Mouse (Mus musculus): ENCODE measurements at regions not wholly inside any gene's neighbourhood (a gene's known extent, or its start where the extent isn't known, plus 50 kb on each side); places are given as distances from the start of the nearest gene placed in this dataset.
"Not testable (repeated sequence)": the region's sequence is repeated elsewhere in the genome, so short reads cannot be mapped to it uniquely, and the experiment has no call there.

DNA sequence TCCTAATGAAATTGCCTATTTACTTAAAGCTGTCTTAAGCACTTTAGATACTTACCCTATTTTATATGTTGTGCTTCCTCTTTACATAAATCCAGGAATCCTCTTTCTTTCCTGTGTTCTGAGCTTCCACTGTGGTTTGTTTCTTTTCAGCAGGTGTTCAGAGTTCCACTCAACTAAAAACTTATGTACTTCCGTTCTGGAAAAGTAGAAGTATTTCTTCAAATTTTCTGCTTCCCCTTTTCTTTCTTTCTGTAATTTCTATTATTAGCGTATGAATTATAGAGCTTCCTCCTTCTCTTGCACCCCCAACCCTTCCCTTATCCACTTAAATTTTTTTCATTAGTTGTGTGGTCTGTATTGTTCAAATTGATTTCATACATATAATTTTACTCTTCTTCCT lies 165.8 kb upstream of the Nudt12 start:
- H3K4me1 ChIP-seq, result no peaks in the 10 kb centered on the region
- no peak overlapping the region for H3K4me3 ChIP-seq
- ATAC-seq (replicated peaks), result no peak
- H3K27ac ChIP-seq (replicated peaks), result no peak overlapping the region
- H3K9ac ChIP-seq (replicated peaks), result no peak overlapping the region
- H3K27me3 ChIP-seq, result no peaks in the 10 kb centered on the region
- no peaks in the 10 kb centered on the region for H3K36me3 ChIP-seq
- WGBS, result 92% methylated on average over 2 of the region's 2 CpGs
- H3K4me2 ChIP-seq (replicated peaks), result no peak overlapping the region
- H3K9me3 ChIP-seq, result no peaks in the 10 kb centered on the region

DNA sequence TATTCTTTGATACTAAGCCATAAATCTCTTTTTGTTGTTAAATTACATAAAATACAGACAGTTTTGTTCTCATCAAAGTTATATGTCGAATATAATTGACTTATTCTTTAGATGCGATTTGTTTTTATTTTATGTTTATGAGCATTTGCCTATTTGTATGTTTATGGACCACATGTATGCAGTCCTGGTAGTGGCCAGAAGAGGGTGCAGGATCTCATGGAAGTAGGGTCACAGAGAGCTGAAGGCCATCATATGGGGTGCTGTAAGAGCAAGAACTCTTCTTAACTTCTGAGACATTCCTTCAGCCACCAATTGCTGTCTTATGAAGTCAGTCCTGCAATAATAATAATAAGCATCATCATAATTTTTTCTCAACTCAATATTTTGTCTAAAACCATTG lies 143.2 kb upstream of the Nudt12 start:
- H3K4me2 ChIP-seq (replicated peaks), result no peak overlapping the region
- H3K27me3 ChIP-seq, result no peaks in the 10 kb centered on the region
- H3K4me3 ChIP-seq, result no peak overlapping the region
- H3K9ac ChIP-seq (replicated peaks), result no peak overlapping the region
- ATAC-seq (replicated peaks), result no peak
- H3K27ac ChIP-seq (replicated peaks), result no peak overlapping the region
- no peaks in the 10 kb centered on the region for H3K36me3 ChIP-seq
- H3K9me3 ChIP-seq, result no peaks in the 10 kb centered on the region
- 84% methylated on average over 2 of the region's 2 CpGs for WGBS
- no peaks in the 10 kb centered on the region for H3K4me1 ChIP-seq

DNA sequence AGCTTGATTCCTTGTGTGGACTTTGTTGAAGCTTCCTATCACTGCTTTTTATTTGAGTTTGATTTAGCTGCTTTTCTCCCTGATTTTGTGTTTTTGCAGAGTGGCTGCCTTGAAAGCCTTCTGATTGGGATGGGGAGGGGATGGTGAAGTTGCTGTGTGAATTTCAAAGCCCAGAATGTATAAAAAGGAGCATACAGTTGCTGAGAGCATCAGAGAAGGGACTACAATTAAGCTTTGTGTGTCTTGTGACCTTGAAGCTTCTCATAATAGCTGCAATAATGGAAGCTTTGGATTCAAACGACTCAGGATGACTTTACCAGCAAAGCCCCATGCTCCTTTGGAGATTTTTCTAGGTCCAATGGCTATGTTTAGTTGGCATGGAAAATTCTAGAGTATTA lies 130.6 kb upstream of the Nudt12 start:
- H3K4me3 ChIP-seq, result no peak overlapping the region
- H3K36me3 ChIP-seq, result no peaks in the 10 kb centered on the region
- H3K4me1 ChIP-seq, result peaks cover 7% of the 10 kb centered on the region; the same call in 1 of the 2 replicates
- H3K4me2 ChIP-seq (replicated peaks), result no peak overlapping the region
- no peaks in the 10 kb centered on the region for H3K27me3 ChIP-seq
- no peaks in the 10 kb centered on the region for H3K9me3 ChIP-seq
- 19% methylated on average over 1 of the region's 1 CpGs for WGBS
- ATAC-seq (replicated peaks), result no peak
- no peak overlapping the region for H3K27ac ChIP-seq (replicated peaks)
- no peak overlapping the region for H3K9ac ChIP-seq (replicated peaks)

DNA sequence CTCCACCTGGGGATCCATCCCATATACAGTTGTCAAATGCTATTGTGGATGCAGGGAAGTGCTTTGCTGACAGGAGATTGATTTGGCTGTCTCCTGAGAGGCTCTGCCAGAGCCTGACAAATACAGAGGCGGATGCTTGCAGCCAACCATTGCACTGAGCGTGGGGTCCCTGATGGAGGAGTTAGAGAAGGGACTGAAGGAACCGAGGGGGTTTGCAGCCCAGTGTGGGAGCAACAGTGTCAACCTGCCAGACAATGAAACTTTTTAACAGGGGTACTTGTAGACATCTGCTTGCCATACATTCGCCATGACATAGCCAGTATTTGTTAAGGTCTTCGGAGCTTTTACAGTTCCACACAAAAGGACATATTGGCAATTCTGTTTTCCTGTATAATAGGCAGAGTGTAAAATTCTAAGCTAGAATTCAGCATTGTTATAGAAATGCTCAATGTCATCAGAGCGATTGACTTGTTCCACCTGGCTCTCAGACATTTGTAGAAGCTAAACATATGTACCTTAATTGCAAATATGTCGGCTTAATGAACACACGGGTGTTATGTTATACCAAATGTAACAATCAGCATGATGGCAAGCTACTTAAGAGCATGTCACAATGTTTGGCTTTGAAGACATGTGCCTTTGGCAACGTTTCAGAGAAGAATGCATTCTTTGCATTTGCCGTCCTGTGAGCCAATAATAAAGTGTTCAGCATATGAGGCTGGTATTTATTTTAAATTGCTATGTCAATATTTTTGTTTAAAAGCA lies 130.0 kb upstream of the Nudt12 start:
- Histone ChIP-seq H3K27me3 (no peaks in the 10 kb centered on the region), H3K4me1 (peaks cover 7% of the 10 kb centered on the region; the same call in 1 of the 2 replicates), H3K4me2 (replicated peaks) (no peak overlapping the region), H3K4me3 (no peak overlapping the region), H3K27ac (replicated peaks) (no peak overlapping the region), H3K9ac (replicated peaks) (no peak overlapping the region), H3K9me3 (no peaks in the 10 kb centered on the region), H3K36me3 (no peaks in the 10 kb centered on the region)
- ATAC-seq (replicated peaks), result peak; percentile 78
- WGBS, result 40% methylated on average over 10 of the region's 10 CpGs

DNA sequence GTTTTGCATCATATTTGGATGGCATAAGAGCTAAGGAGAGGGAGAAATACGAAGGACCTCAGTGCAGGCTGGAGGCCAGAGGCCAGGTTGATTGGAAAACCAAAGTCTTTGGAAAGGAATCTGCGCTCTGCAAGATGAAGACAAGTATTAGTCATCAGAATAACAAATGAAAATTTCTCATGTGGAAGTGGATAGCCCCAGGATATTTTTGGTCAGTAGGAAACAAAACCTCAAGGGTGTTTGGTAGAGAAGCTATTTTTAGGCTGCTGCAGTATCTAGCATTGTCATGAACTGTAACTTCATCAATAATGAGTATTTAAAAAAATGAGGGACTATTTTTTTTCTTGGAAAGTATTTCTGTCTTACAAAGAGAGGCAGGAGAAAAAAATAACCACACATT lies 125.6 kb upstream of the Nudt12 start:
- H3K36me3 ChIP-seq, result no peaks in the 10 kb centered on the region
- WGBS, result 91% methylated on average over 2 of the region's 2 CpGs
- H3K4me2 ChIP-seq (replicated peaks), result no peak overlapping the region
- no peak for ATAC-seq (replicated peaks)
- no peak overlapping the region for H3K4me3 ChIP-seq
- peaks cover 7% of the 10 kb centered on the region; the same call in 1 of the 2 replicates for H3K4me1 ChIP-seq
- H3K27ac ChIP-seq (replicated peaks), result no peak overlapping the region
- no peaks in the 10 kb centered on the region for H3K27me3 ChIP-seq
- no peaks in the 10 kb centered on the region for H3K9me3 ChIP-seq
- H3K9ac ChIP-seq (replicated peaks), result no peak overlapping the region

DNA sequence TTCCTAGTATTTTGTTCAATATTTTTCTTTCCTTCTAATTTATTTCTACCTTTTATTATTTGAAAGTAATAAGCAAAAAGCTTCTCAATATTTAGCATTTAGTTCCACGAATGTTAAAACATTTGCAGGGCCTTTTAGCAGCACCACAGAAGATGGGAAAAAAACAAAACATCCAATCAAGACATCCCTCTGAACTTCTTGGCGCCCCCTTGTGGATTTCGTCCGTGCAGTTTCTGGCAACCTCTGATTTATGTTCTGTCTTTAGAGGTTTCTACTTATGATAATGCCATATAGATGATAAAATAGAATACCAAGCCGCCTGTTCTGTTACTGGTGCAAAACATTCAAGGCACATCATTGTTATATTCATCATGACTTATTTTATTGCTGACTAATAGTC lies 86.2 kb upstream of the Nudt12 start:
- no peak overlapping the region for H3K9ac ChIP-seq (replicated peaks)
- no peaks in the 10 kb centered on the region for H3K9me3 ChIP-seq
- no peak for ATAC-seq (replicated peaks)
- H3K4me3 ChIP-seq, result no peak overlapping the region
- 12% methylated on average over 5 of the region's 5 CpGs for WGBS
- H3K36me3 ChIP-seq, result no peaks in the 10 kb centered on the region
- no peak overlapping the region for H3K27ac ChIP-seq (replicated peaks)
- H3K4me2 ChIP-seq (replicated peaks), result no peak overlapping the region
- no peaks in the 10 kb centered on the region for H3K27me3 ChIP-seq
- no peaks in the 10 kb centered on the region for H3K4me1 ChIP-seq

DNA sequence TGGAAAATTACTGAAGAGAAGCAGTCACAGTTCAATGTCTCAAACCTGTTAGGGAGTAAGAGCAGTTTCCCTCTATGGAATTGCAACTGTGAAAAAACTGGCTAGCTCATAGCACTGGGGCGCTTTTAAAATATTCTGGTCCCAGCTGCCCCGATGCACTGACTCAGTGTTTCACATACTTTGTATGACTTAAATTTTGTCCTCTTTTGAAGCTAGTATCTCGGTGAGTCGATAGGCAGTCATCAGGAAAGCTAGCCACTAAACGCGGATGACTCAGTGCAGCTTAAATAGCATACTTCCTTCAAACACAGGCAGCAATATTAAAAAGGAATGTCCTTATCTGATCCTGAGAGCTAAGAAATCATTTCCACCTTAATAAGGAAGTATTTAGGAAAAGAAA lies 63.7 kb upstream of the Nudt12 start:
- H3K27me3 ChIP-seq; H3K36me3 ChIP-seq; H3K9me3 ChIP-seq; H3K4me1 ChIP-seq; ATAC-seq (replicated peaks); H3K27ac ChIP-seq (replicated peaks); H3K4me3 ChIP-seq; H3K4me2 ChIP-seq (replicated peaks); H3K9ac ChIP-seq (replicated peaks): not testable (repeated sequence)
- WGBS, result 85% methylated on average over 4 of the region's 6 CpGs

DNA sequence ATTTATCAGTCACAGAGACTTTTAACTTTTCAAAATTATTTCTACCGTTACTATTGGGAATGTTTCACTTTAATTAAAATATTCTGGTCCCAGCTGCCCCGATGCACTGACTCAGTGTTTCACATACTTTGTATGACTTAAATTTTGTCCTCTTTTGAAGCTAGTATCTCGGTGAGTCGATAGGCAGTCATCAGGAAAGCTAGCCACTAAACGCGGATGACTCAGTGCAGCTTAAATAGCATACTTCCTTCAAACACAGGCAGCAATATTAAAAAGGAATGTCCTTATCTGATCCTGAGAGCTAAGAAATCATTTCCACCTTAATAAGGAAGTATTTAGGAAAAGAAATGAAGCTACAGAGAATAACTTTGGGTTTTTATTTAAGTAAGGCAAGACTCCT lies 63.2 kb upstream of the Nudt12 start:
- H3K9me3 ChIP-seq; ATAC-seq (replicated peaks); H3K36me3 ChIP-seq; H3K27me3 ChIP-seq; H3K4me1 ChIP-seq; H3K4me2 ChIP-seq (replicated peaks); H3K4me3 ChIP-seq; H3K27ac ChIP-seq (replicated peaks); H3K9ac ChIP-seq (replicated peaks): not testable (repeated sequence)
- 89% methylated on average over 4 of the region's 6 CpGs for WGBS
